Mouse (Mus musculus): Measurements from ENCODE around the gene Gm5741.

Gm5741 gene

GRCm38 (mm10) chr8:85027922-85028321 lies 39.9 kb downstream of the Gm5741 start:
- DNase-seq (ENCODE audit: low read depth, low spot score), result no peak

DNA sequence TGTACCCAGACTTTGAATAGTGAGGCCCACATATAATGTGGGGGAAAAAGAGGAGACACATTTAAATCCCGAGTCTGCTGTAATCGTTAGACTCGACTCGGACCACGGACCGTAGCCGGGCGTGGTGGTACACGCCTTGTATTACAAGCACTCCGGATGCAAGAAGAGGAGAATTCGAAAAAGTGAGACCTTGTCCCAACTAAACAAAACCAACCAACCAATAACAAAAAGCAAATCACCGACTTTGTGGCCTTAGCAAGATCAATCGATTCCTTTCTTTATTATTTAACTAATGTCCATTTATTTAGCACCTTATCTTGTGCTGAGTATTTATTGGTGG lies 40.3 kb downstream of the Gm5741 start:
- no peak for DNase-seq (ENCODE audit: low read depth, low spot score)

DNA sequence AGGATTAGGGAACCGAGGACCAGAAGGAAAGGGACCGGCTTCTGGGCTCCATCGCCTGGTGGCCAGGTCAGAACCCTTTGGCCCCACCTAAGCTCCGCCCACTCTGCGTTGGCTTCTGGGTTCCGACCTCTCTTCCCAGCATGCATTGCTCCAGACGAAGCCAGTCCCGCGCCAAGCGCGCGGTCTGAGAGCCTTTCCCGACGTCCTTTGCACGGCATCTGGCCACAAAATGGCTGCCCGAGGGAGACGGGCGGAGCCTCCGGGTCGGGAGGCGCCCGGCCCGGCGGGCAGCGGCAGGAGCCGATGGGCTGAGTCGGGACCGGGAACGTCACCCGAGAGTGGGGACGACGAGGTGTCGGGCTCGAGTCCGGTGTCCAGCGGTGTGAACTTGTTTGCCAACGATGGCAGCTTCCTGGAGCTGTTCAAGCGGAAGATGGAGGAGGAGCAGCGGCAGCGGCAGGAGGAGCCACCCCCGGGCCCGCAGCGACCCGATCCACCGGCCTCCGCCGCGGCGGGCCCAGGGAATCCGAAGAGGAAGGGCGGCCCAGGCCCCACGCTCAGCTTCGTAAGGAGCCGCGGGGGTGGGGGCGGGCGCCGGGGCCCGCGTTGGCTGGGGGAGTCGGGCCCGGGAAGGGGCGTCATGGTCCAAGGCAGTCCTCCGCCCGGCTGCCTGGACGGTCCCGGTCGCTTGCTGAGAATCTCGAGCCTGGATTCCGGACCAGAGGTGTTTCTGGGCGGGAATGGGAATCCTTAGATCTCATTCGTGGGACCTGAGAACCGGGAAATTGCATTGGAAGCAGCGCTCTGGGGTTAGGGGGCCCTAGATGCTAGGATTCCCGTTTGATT lies 40.9 kb downstream of the Gm5741 start, which contains the start of gene Trir:
Gene Trir (plus strand): TSS at position 154 of the 846 bp plus-strand sequence.
- peak; percentile 99 for DNase-seq (ENCODE audit: low read depth, low spot score)

- no peak for DNase-seq (ENCODE audit: low read depth, low spot score)
Observed at GRCm38 (mm10) chr8:85025098-85025932, 42.5 kb downstream of the Gm5741 start, which contains the start of gene Asna1. TSS of gene Asna1 (minus strand) at chr8:85025281.

DNA sequence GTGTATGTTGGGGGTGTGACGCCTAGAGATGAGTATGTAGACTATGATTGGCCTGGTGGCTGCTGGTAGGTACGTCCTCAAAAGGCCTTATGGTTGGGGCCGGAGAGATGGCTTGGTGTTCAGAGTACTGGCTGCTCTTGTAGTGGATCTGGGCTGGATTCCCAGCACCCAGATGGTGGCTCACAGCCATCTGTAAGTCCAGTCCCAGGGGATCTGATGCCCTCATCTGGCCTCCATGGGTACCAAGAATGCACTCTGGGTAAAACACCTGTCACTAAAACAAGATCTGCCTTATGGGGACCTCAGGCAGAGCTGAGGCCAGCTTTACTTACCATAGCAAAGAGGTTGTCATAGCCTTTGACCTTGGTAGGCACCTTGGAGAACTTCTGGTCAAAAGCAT lies 43.9 kb downstream of the Gm5741 start:
- no peak for DNase-seq (ENCODE audit: low read depth, low spot score)

GRCm38 (mm10) chr8:85021514-85022055 lies 46.2 kb downstream of the Gm5741 start:
- DNase-seq (ENCODE audit: low read depth, low spot score), result no peak

Data from WW6 (cell line).